Mouse (Mus musculus) hindbrain, postnatal 0 days (tissue): ENCODE measurements at regions not wholly inside any gene's neighbourhood (a gene's known extent, or its start where the extent isn't known, plus 50 kb on each side); places are given as distances from the start of the nearest gene placed in this dataset.

Source experiments
- ATAC-seq: fragments of 200-750 bp; cut with Nextera tagmentation; 2 replicates; pipeline ENCODE4 v1.8.0; 2017; ENCODE audit warnings: mild to moderate bottlenecking, moderate TSS enrichment, moderate library complexity
- DNase-seq: peaks from one replicate; pipeline ENCODE4 v3.0.0-alpha.2; 2015; ENCODE audit warnings: low spot score
- H3K27ac ChIP-seq: fragments of 300-500 bp; sonication (generic); 2 replicates; pipeline ENCODE4 v1.5.1; 2014; ENCODE audit warnings: mild to moderate bottlenecking
- H3K27me3 ChIP-seq: fragments of 300-500 bp; sonication (generic); 2 replicates; pipeline ENCODE4 v1.6.1; 2014; ENCODE audit warnings: low read length, mixed read lengths; ENCODE audit not compliant: insufficient read depth
- H3K36me3 ChIP-seq: fragments of 300-500 bp; sonication (generic); 2 replicates; pipeline ENCODE4 v1.6.1; 2014; ENCODE audit warnings: low read length, mixed read lengths; ENCODE audit not compliant: insufficient read depth
- H3K4me1 ChIP-seq: fragments of 300-500 bp; sonication (generic); 2 replicates; pipeline ENCODE4 v1.6.1; 2014; ENCODE audit warnings: antibody characterized with exemption, low read length, mixed read lengths; ENCODE audit not compliant: insufficient read depth
- H3K4me2 ChIP-seq: fragments of 300-500 bp; sonication (generic); 2 replicates; pipeline ENCODE4 v1.6.1; 2014; ENCODE audit warnings: low read depth, mild to moderate bottlenecking, low read length, moderate library complexity, mixed read lengths
- H3K4me3 ChIP-seq: fragments of 300-500 bp; sonication (generic); 2 replicates; pipeline ENCODE4 v1.5.1; 2014; ENCODE audit warnings: low read length
- H3K9ac ChIP-seq: fragments of 300-500 bp; sonication (generic); replicated peaks from 2 replicates; pipeline ENCODE4 v1.6.1; 2014; ENCODE audit warnings: mild to moderate bottlenecking, low read length, moderate library complexity, mixed read lengths
- H3K9me3 ChIP-seq: fragments of 300-500 bp; sonication (generic); 2 replicates; pipeline ENCODE4 v1.6.1; 2016; ENCODE audit warnings: low read length, mixed read lengths
- CTCF ChIP-seq: IDR thresholded peaks from 2 replicates; pipeline ENCODE4 v1.5.1; 2016; ENCODE audit warnings: antibody characterized with exemption, control low read depth, low read depth
- WGBS: fragments of 180-500 bp; shearing (Covaris S2); extraction: QIAGEN DNeasy Blood & Tissue Kit; methylation state at CpG from one replicate; pipeline ENCODE4 v1.1.7; 2014; 5-methylcytosine and 5-hydroxymethylcytosine counted together

DNA sequence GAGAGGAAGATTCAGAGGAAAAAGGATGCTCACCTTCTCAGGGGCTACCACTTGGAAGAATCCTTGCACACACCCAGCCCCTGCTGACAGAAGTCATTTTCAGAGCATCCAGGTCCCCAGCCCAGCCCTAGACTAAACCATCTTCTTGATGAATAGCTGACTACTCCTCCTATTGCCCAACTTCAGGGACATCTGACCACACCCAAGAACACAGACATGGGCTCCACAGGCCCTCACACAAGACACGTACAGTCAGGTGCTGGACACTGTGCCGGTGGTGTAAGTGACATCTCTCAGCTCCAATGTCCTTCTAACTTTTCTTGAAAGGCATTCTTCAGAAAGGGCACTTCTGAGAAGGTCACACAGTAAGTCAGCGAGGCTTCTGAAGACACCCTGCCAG is 102.6 kb downstream of the Dad1 start:
- Histone ChIP-seq H3K4me3 (no peak overlapping the region), H3K9ac (no peak overlapping the region), H3K4me1 (peaks cover 4% of the 10 kb centered on the region; the same call in 1 of the 2 replicates), H3K4me2 (no peak overlapping the region), H3K9me3 (no peaks in the 10 kb centered on the region), H3K36me3 (no peaks in the 10 kb centered on the region), H3K27me3 (no peaks in the 10 kb centered on the region), H3K27ac (no peak overlapping the region)
- 86% methylated on average over 3 of the region's 3 CpGs for WGBS
- no peak for ATAC-seq
- DNase-seq: no peak
- TF ChIP-seq CTCF: no peak

DNA sequence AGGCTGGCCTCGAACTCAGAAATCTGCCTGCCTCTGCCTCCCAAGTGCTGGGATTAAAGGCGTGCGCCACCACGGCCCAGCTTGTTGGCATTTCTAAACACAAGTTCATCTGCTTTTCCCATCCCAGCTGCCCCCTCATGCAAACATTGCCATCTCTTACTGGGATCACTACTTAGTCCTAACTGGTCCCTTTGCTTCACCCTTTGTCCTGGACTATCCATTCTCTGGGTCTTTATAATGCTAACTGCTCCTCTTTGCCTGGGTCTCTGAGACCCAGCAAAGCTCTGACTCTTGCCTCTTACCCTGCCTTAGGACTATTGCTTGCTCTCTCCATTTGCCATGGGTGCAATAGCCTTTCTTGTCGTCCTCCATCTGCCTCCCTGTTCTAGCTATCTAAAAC is 103.7 kb downstream of the Dad1 start:
- ATAC-seq: no peak
- no peaks in the 10 kb centered on the region for H3K27me3 ChIP-seq
- DNase-seq: no peak
- H3K4me1 ChIP-seq: peaks cover 13% of the 10 kb centered on the region; the same call in 1 of the 2 replicates
- TF ChIP-seq CTCF: no peak
- 90% methylated on average over 5 of the region's 5 CpGs for WGBS
- H3K36me3 ChIP-seq: no peaks in the 10 kb centered on the region
- no peak overlapping the region for H3K9ac ChIP-seq
- H3K4me2 ChIP-seq: no peak overlapping the region
- no peak overlapping the region for H3K27ac ChIP-seq
- no peaks in the 10 kb centered on the region for H3K9me3 ChIP-seq
- no peak overlapping the region for H3K4me3 ChIP-seq

DNA sequence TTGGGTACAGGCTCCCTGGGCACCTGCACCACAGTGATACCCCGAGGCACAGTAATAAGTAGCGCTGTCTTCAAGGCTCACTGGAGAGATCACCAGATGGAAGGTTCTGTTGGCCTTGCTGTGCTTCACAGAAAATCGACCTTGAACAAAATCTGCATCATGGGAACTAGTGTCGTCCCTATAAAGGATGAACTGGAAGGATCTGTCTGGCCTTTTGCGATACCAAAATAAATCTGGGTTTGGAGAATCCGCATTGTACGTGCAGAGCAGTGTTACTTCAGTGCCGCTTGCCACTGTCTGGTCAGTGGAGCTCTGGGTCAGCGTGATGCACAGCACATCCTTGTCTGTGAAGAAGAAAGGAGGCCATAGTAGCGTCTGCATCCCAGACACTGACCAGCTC is 105.3 kb downstream of the Dad1 start:
- DNase-seq (no peak), ATAC-seq (no peak)
- Histone ChIP-seq H3K4me3 (no peak overlapping the region), H3K27ac (no peak overlapping the region), H3K9me3 (no peaks in the 10 kb centered on the region), H3K9ac (no peak overlapping the region), H3K4me2 (no peak overlapping the region), H3K36me3 (no peaks in the 10 kb centered on the region), H3K27me3 (no peaks in the 10 kb centered on the region), H3K4me1 (peaks cover 13% of the 10 kb centered on the region; the same call in 1 of the 2 replicates)
- WGBS: 89% methylated on average over 10 of the region's 10 CpGs
- TF ChIP-seq CTCF: no peak

- H3K9me3 ChIP-seq: no peaks in the 10 kb centered on the region
- no peak overlapping the region for H3K9ac ChIP-seq
- no peak overlapping the region for H3K4me3 ChIP-seq
- H3K4me1 ChIP-seq: peaks cover 13% of the 10 kb centered on the region; the same call in 1 of the 2 replicates
- DNase-seq (no peak), ATAC-seq (no peak)
- no peak overlapping the region for H3K4me2 ChIP-seq
- no peak for TF ChIP-seq CTCF
- WGBS: 91% methylated on average over 4 of the region's 4 CpGs
- no peak overlapping the region for H3K27ac ChIP-seq
- H3K27me3 ChIP-seq: no peaks in the 10 kb centered on the region
- H3K36me3 ChIP-seq: no peaks in the 10 kb centered on the region
Measured at GRCm38 (mm10) chr14:54148121-54148520, 105.8 kb downstream of the Dad1 start.

- no peak overlapping the region for H3K27ac ChIP-seq
- H3K36me3 ChIP-seq: no peaks in the 10 kb centered on the region
- H3K27me3 ChIP-seq: no peaks in the 10 kb centered on the region
- no peak overlapping the region for H3K4me3 ChIP-seq
- no peak for TF ChIP-seq CTCF
- H3K4me2 ChIP-seq: no peak overlapping the region
- DNase-seq (no peak), ATAC-seq (no peak)
- no peaks in the 10 kb centered on the region for H3K9me3 ChIP-seq
- peaks cover 13% of the 10 kb centered on the region; the same call in 1 of the 2 replicates for H3K4me1 ChIP-seq
- WGBS: 88% methylated on average over 6 of the region's 7 CpGs
- H3K9ac ChIP-seq: no peak overlapping the region
Measured at GRCm38 (mm10) chr14:54147546-54147945, 106.4 kb downstream of the Dad1 start.

DNA sequence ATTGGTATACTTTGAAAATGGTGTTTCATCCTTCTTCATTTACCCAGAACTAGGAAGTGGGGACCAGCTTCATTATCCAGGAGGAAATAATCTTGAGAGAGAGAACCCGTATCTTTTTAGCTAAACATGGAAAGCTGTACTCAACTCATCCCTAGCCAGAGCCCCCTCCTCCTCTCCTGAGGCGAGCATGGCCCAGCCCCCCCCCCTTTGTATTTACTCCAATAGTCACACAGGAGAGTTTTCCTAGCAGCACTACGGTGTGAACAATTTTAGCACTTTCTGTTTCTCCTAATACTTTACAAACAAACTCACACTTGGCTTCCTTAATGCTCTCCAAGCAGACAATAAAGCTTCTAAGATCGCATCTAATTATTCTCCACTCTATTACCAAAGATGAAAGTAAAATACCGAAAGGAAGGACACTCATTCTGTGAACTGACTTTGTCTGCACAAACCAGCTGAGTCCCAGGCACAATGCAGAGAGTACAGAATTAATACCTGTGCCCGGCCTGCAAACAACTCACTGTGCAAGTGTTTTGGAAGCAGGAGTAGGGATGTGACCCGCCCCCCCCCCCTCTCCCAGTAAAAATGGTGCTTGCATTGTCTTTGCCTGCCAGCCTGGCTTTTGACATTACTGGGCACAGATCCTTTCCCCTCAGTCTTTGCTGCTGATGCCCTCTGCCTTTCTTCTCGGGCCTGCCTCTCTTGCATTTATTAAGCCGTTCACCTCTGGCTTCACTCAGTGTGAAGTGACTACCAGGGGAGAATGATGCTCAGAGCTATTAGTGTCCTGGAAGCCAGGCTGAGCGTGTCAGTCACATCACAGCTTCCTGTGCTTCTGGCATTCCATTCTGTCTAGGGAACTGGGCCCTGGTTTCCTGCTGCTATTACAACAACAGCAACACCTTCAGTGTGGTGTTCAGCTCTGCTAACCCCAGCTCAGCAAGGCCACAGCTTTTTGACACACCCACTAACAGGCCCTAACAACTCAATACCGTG is 107.9 kb downstream of the Dad1 start:
- Histone ChIP-seq H3K36me3 (no peaks in the 10 kb centered on the region), H3K4me1 (peaks cover 13% of the 10 kb centered on the region; the same call in 1 of the 2 replicates), H3K9me3 (no peaks in the 10 kb centered on the region), H3K4me2 (no peak overlapping the region), H3K4me3 (no peak overlapping the region), H3K27me3 (no peaks in the 10 kb centered on the region), H3K9ac (no peak overlapping the region), H3K27ac (peak overlapping the region; percentile 42)
- 21% methylated on average over 11 of the region's 11 CpGs for WGBS
- peak; percentile 57; the same call in 1 of the 2 replicates for ATAC-seq
- TF ChIP-seq CTCF: no peak
- DNase-seq: peak; percentile 26

GRCm38 (mm10) chr14:54143828-54144227 is 110.1 kb downstream of the Dad1 start:
- H3K4me1 ChIP-seq: peaks cover 13% of the 10 kb centered on the region; the same call in 1 of the 2 replicates
- H3K9me3 ChIP-seq: no peaks in the 10 kb centered on the region
- peak; percentile 74 for DNase-seq
- H3K27me3 ChIP-seq: no peaks in the 10 kb centered on the region
- H3K4me3 ChIP-seq: no peak overlapping the region
- no peak for TF ChIP-seq CTCF
- H3K9ac ChIP-seq: no peak overlapping the region
- H3K4me2 ChIP-seq: no peak overlapping the region
- H3K27ac ChIP-seq: 0 out of 2 replicates have a peak overlapping the region, but pooled peaks have one; percentile 26
- H3K36me3 ChIP-seq: no peaks in the 10 kb centered on the region
- ATAC-seq: peak; percentile 82
- 20% methylated on average over 1 of the region's 1 CpGs for WGBS
